Mouse (Mus musculus): ENCODE measurements around the gene Acbd7. TPM values are rescaled to one million over a fixed set of nuclear protein-coding genes. Genes with fewer than 3 reads are reported as not detected.

Gene Acbd7
- total RNA-seq (2015) = not detected in 2 replicates
- total RNA-seq (2017) = not detected in 2 replicates

GRCm38 (mm10) chr2:3335611-3336301 lies at the start of gene Acbd7:
Acbd7 (plus strand) TSS chr2:3336168.
- ATAC-seq (ENCODE audit: poor library complexity, severe bottlenecking) = peak; percentile 26

GRCm38 (mm10) chr2:3286243-3286642 lies 49.7 kb upstream of the Acbd7 start:
- no peak for ATAC-seq (ENCODE audit: poor library complexity, severe bottlenecking)

GRCm38 (mm10) chr2:3289581-3289980 lies 46.4 kb upstream of the Acbd7 start:
- no peak for ATAC-seq (ENCODE audit: poor library complexity, severe bottlenecking)

- ATAC-seq (ENCODE audit: poor library complexity, severe bottlenecking) = no peak
Observed at GRCm38 (mm10) chr2:3292170-3292569, 43.8 kb upstream of the Acbd7 start.

- no peak for ATAC-seq (ENCODE audit: poor library complexity, severe bottlenecking)
Observed at GRCm38 (mm10) chr2:3295826-3296225, 40.1 kb upstream of the Acbd7 start.

- ATAC-seq (ENCODE audit: poor library complexity, severe bottlenecking) = no peak
Observed at GRCm38 (mm10) chr2:3305426-3306025, 30.4 kb upstream of the Acbd7 start.

- ATAC-seq (ENCODE audit: poor library complexity, severe bottlenecking) = no peak
Observed at GRCm38 (mm10) chr2:3323132-3323531, 12.8 kb upstream of the Acbd7 start.

- ATAC-seq (ENCODE audit: poor library complexity, severe bottlenecking) = no peak
Observed at GRCm38 (mm10) chr2:3324381-3325130, 11.4 kb upstream of the Acbd7 start.

- ATAC-seq (ENCODE audit: poor library complexity, severe bottlenecking) = no peak
Observed at GRCm38 (mm10) chr2:3326547-3326946, 9.4 kb upstream of the Acbd7 start.

- ATAC-seq (ENCODE audit: poor library complexity, severe bottlenecking) = peak; percentile 84
Observed at GRCm38 (mm10) chr2:3327351-3327750, 8.6 kb upstream of the Acbd7 start.

GRCm38 (mm10) chr2:3331071-3331703 lies 4.8 kb upstream of the Acbd7 start:
- no peak for ATAC-seq (ENCODE audit: poor library complexity, severe bottlenecking)

GRCm38 (mm10) chr2:3332056-3332455 lies 3.9 kb upstream of the Acbd7 start:
- no peak; the same call in 1 of the 2 replicates for ATAC-seq (ENCODE audit: poor library complexity, severe bottlenecking)

- peak; percentile 88 for ATAC-seq (ENCODE audit: poor library complexity, severe bottlenecking)
Observed at GRCm38 (mm10) chr2:3332484-3333242, 3.3 kb upstream of the Acbd7 start, which contains the start of gene Rpp38. Rpp38 (minus strand) TSS chr2:3332643.

GRCm38 (mm10) chr2:3333761-3334160 lies 2.2 kb upstream of the Acbd7 start:
- no peak for ATAC-seq (ENCODE audit: poor library complexity, severe bottlenecking)

GRCm38 (mm10) chr2:3348422-3348821 lies 12.5 kb downstream of the Acbd7 start:
- no peak for ATAC-seq (ENCODE audit: poor library complexity, severe bottlenecking)

GRCm38 (mm10) chr2:3348919-3349318 lies 13.0 kb downstream of the Acbd7 start:
- 0 out of 2 replicates have a peak, but pooled peaks have one; percentile 47 for ATAC-seq (ENCODE audit: poor library complexity, severe bottlenecking)

GRCm38 (mm10) chr2:3353160-3353559 lies 17.2 kb downstream of the Acbd7 start:
- no peak for ATAC-seq (ENCODE audit: poor library complexity, severe bottlenecking)

- ATAC-seq (ENCODE audit: poor library complexity, severe bottlenecking) = no peak
Observed at GRCm38 (mm10) chr2:3355793-3356192, 19.8 kb downstream of the Acbd7 start.

- ATAC-seq (ENCODE audit: poor library complexity, severe bottlenecking) = no peak
Observed at GRCm38 (mm10) chr2:3356311-3356710, 20.3 kb downstream of the Acbd7 start.

GRCm38 (mm10) chr2:3357887-3358286 lies 21.9 kb downstream of the Acbd7 start:
- ATAC-seq (ENCODE audit: poor library complexity, severe bottlenecking) = no peak

Data from megakaryocyte, adult 5-6 weeks (primary cell).